Mouse (Mus musculus) MEL (cell line): ENCODE measurements around the gene Gm10160.

Source experiments
- CTCF ChIP-seq, 3 experiments: IDR thresholded peaks in 2 of 3; conservative IDR thresholded peaks in 1 of 3; 2 replicates each; pipeline ENCODE4 v1.5.1; 2011 to 2012; ENCODE audit warnings: low read length in 3 of 3, low read depth in 2 of 3, mild to moderate bottlenecking in 2 of 3, improper control_type of control experiment in 1 of 3, inconsistent platforms in 1 of 3, mixed read lengths in 1 of 3, moderate library complexity in 1 of 3; ENCODE audit not compliant: control insufficient read depth in 1 of 3, insufficient read depth in 1 of 3, poor library complexity in 1 of 3, severe bottlenecking in 1 of 3
- E2F4 ChIP-seq: IDR thresholded peaks from 2 replicates; pipeline ENCODE4 v1.6.1; 2011; ENCODE audit warnings: low read depth, low read length, improper control_type of control experiment, borderline replicate concordance
- EP300 ChIP-seq, 2 experiments: IDR thresholded peaks; 2 replicates each; pipeline ENCODE4 v1.6.1; 2011; ENCODE audit warnings: improper control_type of control experiment in 2 of 2, low read length in 2 of 2, low read depth in 1 of 2, mild to moderate bottlenecking in 1 of 2
- MAFK ChIP-seq: IDR thresholded peaks from 2 replicates; pipeline ENCODE4 v1.6.1; 2011; ENCODE audit warnings: low read depth, mild to moderate bottlenecking, low read length, improper control_type of control experiment, borderline replicate concordance
- ZC3H11A ChIP-seq: IDR thresholded peaks from 2 replicates; pipeline ENCODE4 v1.6.1; 2012; ENCODE audit warnings: low read depth, mild to moderate bottlenecking, inconsistent platforms, low read length, improper control_type of control experiment
- ZKSCAN1 ChIP-seq: IDR thresholded peaks from 2 replicates; pipeline ENCODE4 v1.6.1; 2012; ENCODE audit warnings: low read depth, mild to moderate bottlenecking, inconsistent platforms, low read length, improper control_type of control experiment, moderate library complexity

DNA sequence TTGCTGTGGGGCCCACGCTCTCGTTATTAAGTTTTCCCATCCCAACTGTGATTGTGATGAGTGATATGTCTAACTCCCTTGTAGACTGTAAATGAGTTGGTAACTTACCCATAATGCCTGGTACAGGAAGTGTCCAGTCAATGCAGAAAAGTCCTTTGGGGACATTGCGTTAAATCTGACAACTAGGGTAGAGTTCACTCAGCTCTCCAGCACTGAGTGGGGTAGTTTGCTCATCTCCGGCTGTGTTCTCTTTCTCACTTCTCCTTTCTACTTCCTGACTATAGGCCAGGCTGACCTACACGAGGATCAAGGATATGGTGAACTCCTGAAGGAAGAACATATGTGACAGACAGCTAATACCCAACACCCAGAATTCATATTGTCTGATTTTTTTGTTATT lies 6.4 kb downstream of the Gm10160 start:
- no peak for TF ChIP-seq ZKSCAN1
- TF ChIP-seq E2F4: no peak
- no peak for TF ChIP-seq CTCF (IDR thresholded peaks at IDR 0.05 in 2 of 3, conservative IDR thresholded peaks at IDR 0.05 in 1 of 3; ENCODE audit: control insufficient read depth in 1 of 3, insufficient read depth in 1 of 3, low read depth in 2 of 3, low read length in 3 of 3, poor library complexity in 1 of 3, severe bottlenecking in 1 of 3)
- no peak for TF ChIP-seq ZC3H11A
- TF ChIP-seq MAFK: no peak
- TF ChIP-seq EP300 (IDR thresholded peaks at IDR 0.05; ENCODE audit: low read depth in 1 of 2, low read length in 2 of 2): no peak
